Mouse (Mus musculus) kidney, postnatal 25 days (tissue): ENCODE results near the gene Serhl.
A peak's percentile ranks its signal among the peaks of the same experiment; 100 is the strongest.
"Not testable (repeated sequence)": the region's sequence is repeated elsewhere in the genome, so short reads cannot be mapped to it uniquely, and the experiment has no call there.

Source experiments
- DNase-seq, 2 experiments: peaks; one replicate each; pipeline ENCODE4 v3.0.0; 2021; ENCODE audit warnings: mixed read lengths in 2 of 2

The Serhl gene

GRCm38 (mm10) chr15:83126582-83126981 lies 37.3 kb downstream of the Serhl start:
- no peak for DNase-seq

- DNase-seq = not testable (repeated sequence)
Observed at GRCm38 (mm10) chr15:83127037-83127436, 37.7 kb downstream of the Serhl start.

GRCm38 (mm10) chr15:83129530-83130231 lies 40.4 kb downstream of the Serhl start:
- peak in 1 of 2 experiments; percentile 29 for DNase-seq

GRCm38 (mm10) chr15:83134671-83135070 lies 45.4 kb downstream of the Serhl start:
- DNase-seq = no peak

GRCm38 (mm10) chr15:83135654-83136053 lies 46.3 kb downstream of the Serhl start:
- no peak for DNase-seq

DNA sequence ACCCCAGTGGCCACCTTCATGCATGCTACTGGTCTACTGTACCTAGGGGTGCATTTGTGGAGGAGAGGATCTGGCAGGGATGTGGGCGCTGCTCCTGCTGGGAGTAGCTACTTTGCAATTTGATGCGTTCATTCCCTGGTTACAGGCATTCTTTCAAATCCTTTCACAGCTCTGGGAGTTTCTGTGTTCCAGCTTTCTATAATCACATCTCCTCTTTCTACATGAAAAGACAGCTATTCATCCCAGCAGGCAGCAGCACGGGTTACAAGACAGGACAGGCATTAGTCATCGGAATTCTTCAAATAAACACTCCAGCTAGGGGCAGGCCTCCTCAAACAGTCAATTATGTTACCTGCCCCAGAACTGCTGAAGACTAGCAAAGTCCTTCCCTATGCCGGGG lies 53.6 kb downstream of the Serhl start:
- DNase-seq = no peak

- DNase-seq = no peak
Observed at GRCm38 (mm10) chr15:83145541-83145940, 56.2 kb downstream of the Serhl start.

- DNase-seq = no peak
Observed at GRCm38 (mm10) chr15:83148395-83148794, 59.1 kb downstream of the Serhl start.

DNA sequence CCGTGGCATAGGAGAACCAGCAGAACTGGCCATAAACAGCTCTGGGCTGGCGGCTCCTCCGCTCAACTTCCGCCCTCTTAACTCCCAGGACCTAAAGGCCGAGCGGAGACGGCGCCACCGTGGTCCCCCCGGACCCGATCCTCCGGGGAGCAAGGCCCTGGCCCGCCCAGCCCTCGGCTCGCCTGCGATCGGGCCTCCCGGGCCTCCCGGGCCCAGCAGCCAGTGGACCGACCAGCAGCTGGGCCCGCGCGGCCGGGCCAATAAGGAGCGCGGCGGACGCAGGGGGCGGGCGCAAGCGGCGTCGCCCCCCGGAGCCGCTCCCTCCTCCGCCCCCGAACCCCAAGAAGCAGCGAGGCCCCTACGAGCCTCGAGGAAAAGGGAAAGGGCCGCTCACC lies 59.5 kb downstream of the Serhl start:
- peak in 1 of 2 experiments; percentile 89 for DNase-seq

DNA sequence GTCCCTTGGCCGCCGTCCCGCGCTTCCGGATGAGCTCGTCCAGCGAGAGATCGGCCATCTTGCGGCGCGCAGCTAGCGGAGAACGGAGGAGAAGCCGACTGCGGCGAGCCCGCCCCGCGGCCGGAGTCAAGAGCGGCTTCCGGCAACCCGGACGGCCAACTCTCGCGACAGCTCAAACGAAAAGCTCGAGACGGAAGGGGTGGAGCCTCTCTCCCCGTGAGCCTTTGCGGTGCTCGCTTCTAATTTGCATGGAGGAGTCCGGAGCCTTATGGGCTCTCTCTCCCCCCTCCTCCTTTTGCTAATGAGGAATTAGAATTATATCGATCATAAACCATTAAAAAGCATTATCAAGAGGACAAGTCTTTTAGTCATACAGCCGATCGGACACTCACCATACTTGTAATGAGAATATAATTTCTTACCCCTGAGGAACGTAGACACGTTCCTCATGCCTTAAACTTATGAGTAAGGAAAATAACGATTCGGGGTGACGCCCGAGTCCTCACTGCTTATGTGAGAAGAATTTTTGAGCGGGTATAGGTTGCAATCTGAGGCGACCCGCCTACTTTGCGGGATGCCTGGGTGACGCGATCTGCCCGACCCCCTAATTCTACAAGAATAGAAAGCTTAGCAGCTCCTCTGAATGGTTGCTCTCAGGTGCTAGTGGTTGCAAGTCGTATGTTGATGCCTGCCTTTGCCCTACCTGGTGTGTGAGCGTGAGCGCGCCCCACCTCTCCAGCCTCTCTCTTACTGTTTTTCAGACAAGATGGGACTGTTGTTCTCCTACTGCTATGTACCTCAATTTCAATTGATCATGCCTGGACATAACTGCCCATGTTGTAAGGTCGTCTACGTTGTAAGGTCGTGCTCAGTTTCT lies 60.1 kb downstream of the Serhl start, which contains the start of gene Poldip3:
Poldip3 (minus strand) TSS at position 189 of the 877 bp plus-strand sequence.
- peak; percentile 99 for DNase-seq

- no peak for DNase-seq
Observed at GRCm38 (mm10) chr15:83150073-83150442, 60.8 kb downstream of the Serhl start.

GRCm38 (mm10) chr15:83150694-83151093 lies 61.4 kb downstream of the Serhl start:
- no peak for DNase-seq

DNA sequence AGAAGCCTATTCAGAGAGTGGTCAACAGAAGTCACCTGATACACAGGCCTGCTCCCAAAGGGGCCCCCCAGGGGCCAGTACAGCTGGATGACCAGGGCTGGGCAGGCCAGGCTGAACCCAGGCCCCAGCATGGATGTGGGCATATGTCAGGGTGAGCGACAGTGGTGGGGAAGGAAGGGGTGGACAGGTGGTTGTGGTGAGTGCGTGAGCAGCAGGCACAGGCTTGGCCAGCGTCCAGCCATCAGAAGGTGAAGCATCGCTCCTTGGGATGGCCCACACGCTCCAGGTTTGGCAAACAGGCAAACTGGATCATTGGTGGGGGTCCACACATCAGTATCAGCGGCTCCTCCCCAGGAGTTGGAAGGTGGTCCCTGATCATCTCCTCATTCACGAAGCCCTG lies 65.0 kb downstream of the Serhl start:
- no peak for DNase-seq

GRCm38 (mm10) chr15:83155672-83156419 lies 66.5 kb downstream of the Serhl start:
- peak in 1 of 2 experiments; percentile 38 for DNase-seq

GRCm38 (mm10) chr15:83156929-83157666 lies 67.8 kb downstream of the Serhl start:
- peak; percentile 68 to 72 for DNase-seq

- DNase-seq = peak in 1 of 2 experiments; percentile 43
Observed at GRCm38 (mm10) chr15:83157667-83158064, 68.4 kb downstream of the Serhl start.

GRCm38 (mm10) chr15:83158587-83159160 lies 69.4 kb downstream of the Serhl start:
- no peak for DNase-seq

DNA sequence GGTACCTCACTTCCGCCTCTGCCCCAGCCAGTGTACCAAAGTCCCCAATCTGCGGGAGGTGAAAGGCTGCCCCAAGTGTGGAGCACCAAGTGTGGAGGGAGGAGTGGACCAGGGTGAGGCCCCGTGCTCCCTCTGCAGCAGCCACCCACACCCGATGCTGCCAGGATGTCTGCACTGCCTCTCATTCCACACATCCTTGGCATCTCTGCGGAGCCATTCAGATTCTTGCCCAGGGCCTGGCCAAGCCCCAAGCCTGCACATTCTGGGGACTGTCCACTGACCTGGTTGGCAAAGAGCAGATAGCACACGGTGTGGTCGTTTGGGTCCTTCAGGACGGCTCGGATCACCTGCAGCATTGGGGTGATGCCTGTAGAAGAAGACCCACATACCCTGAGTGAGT lies 70.5 kb downstream of the Serhl start:
- DNase-seq = no peak

- peak in 1 of 2 experiments; percentile 31 for DNase-seq
Observed at GRCm38 (mm10) chr15:83160561-83160960, 71.3 kb downstream of the Serhl start.

GRCm38 (mm10) chr15:83161062-83161748 lies 71.9 kb downstream of the Serhl start:
- DNase-seq = no peak

DNA sequence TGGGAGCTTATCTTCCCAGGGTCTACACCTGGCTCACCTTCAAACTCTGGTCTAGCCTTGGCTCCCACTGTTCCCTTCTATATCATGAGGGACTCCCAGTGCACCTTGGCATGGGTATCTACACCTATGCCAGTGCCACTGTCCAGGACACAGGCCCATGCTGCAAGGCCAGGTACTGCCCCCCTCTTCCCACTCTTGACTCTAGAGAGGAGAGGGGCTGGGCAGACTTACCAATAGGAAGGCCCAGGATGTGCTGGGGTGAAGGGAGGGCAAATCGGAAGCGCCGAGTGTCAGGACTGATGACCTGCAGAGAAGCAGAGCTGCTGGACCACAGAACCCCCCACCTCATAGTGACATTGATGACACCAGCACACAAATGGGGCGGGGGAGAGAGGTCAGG lies 72.7 kb downstream of the Serhl start:
- no peak for DNase-seq
